Mouse (Mus musculus): Measurements from ENCODE around the gene Zfp362. TPM values are rescaled to one million over a fixed set of nuclear protein-coding genes. Genes with fewer than 3 reads are reported as not detected.
A peak's percentile ranks its signal among the peaks of the same experiment; 100 is the strongest.

Zfp362 gene
- polyA plus RNA-seq, 1 experiment from 2014 or later: 47.5 TPM

DNA sequence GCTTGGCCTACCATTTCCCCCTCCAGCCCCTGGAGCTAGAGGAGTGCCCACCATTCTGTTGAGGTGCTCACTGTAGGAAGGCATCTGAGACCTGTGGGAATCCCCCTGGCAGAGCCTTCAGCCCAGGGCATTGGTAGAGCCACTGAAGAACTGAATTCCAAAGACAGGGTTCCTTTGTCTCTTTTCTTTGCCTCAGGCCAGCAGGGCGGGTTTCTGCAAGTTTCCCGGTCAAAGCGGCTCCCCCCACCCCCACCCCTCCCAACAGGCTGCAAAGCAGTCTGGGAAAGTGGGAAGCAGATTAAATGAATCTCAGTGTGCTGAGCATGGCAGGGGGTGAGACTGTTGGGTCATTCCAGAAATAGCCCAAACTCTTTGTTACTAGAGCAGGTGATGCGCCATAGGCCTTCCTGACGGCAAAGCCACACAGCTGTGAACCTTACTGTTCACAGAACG lies 68.7 kb downstream of the Zfp362 start:
- 35% methylated on average over 6 of the region's 6 CpGs for WGBS
- Histone ChIP-seq H3K4me3 (ENCODE audit: low read length) (no peak overlapping the region), H3K36me3 (ENCODE audit: insufficient read depth, low read length) (0 out of 2 replicates have a peak, but pooled peaks cover 2% of the 10 kb centered on the region), H3K9ac (replicated peaks; ENCODE audit: low read length) (peak overlapping the region; percentile 48), H3K27ac (ENCODE audit: low read length) (peak overlapping the region; percentile 95), H3K4me1 (ENCODE audit: insufficient read depth, low read length) (peaks cover 78% of the 10 kb centered on the region), H3K9me3 (ENCODE audit: low read length) (no peaks in the 10 kb centered on the region), H3K27me3 (ENCODE audit: insufficient read depth, low read length) (no peaks in the 10 kb centered on the region), H3K4me2 (replicated peaks; ENCODE audit: low read depth, low read length) (peak overlapping the region; percentile 22)
- no peak for ATAC-seq (ENCODE audit: low FRiP score, low TSS enrichment)

DNA sequence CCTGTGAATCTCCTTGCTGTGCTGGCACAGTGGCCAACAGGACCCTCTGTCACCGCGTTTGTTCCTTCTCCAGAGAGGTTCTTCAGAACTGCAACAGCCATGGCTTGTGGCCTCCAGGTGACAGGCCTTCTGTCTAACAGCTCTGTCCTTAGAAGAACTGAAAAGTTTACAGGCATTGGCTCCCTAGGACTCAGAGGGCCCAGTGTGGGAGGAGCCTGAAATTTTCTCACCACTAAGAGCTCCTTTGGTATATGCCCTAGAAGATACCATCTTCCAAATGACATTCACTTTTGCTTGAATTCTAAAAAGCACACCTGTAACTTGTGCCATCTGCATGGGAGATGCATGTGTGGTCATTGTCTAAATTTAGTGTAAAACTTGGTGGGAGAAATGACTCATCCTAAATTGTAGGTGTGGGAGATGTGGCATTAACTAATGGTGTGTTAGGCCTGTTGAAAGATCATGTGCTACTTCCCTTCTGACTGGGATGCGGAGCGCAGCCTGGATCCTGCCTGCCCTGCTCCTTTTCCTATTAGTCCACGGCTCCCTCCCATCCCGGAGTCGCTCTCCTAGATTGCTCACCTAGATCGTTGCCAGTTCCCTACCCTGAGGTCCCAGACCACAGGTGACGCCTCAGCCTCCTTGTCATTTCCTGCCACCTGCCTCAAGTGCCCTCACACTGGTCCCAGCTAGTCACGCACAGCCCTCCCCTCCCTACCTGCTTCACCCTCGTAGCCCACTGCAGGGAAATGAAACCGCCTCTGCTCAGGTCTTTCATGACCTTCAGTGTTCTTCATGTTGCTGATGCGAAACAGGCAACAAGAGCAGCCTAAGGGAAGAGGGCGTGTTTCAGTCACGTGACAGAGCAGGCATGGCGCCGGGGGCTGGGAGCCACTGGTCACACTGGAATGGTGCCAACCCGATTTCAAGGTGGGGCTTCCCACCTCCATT lies 70.8 kb downstream of the Zfp362 start:
- peaks cover 11% of the 10 kb centered on the region; the same call in 1 of the 2 replicates for H3K36me3 ChIP-seq (ENCODE audit: insufficient read depth, low read length)
- peaks cover 82% of the 10 kb centered on the region for H3K4me1 ChIP-seq (ENCODE audit: insufficient read depth, low read length)
- H3K27me3 ChIP-seq (ENCODE audit: insufficient read depth, low read length): no peaks in the 10 kb centered on the region
- peak overlapping the region; percentile 81 for H3K27ac ChIP-seq (ENCODE audit: low read length)
- no peaks in the 10 kb centered on the region for H3K9me3 ChIP-seq (ENCODE audit: low read length)
- WGBS: 60% methylated on average over 18 of the region's 18 CpGs
- peak overlapping the region; percentile 36; the same call in 1 of the 2 replicates for H3K9ac ChIP-seq (replicated peaks; ENCODE audit: low read length)
- H3K4me3 ChIP-seq (ENCODE audit: low read length): no peak overlapping the region
- peak; percentile 40; the same call in 1 of the 2 replicates for ATAC-seq (ENCODE audit: low FRiP score, low TSS enrichment)
- 0 out of 2 replicates have a peak overlapping the region, but pooled peaks have one; percentile 11 for H3K4me2 ChIP-seq (replicated peaks; ENCODE audit: low read depth, low read length)

DNA sequence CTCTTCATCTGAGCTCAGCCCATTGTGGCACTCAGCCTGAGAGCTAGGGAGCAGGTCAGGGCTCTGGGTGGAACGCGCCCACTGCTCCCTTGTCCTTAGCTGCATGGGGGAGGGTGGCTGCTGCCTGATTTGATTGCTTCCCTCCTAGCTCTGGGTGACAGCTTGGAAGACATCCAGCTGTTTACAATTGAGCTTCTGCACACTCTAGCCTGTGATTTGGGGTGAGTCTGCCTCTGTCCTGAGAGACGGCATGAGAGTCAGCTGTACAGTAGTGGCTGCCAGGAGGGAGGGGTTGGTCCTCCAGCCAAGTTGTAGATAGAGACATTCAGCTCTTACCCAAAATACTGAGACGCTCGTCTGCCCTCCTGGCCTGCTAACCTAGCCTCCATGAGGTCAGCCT lies 71.6 kb downstream of the Zfp362 start:
- 22% methylated on average over 5 of the region's 5 CpGs for WGBS
- Histone ChIP-seq H3K9me3 (ENCODE audit: low read length) (no peaks in the 10 kb centered on the region), H3K4me1 (ENCODE audit: insufficient read depth, low read length) (peaks cover 89% of the 10 kb centered on the region), H3K27ac (ENCODE audit: low read length) (peak overlapping the region; percentile 81), H3K4me3 (ENCODE audit: low read length) (no peak overlapping the region), H3K9ac (replicated peaks; ENCODE audit: low read length) (peak overlapping the region; percentile 22), H3K36me3 (ENCODE audit: insufficient read depth, low read length) (peaks cover 11% of the 10 kb centered on the region; the same call in 1 of the 2 replicates), H3K4me2 (replicated peaks; ENCODE audit: low read depth, low read length) (peak overlapping the region; percentile 34), H3K27me3 (ENCODE audit: insufficient read depth, low read length) (no peaks in the 10 kb centered on the region)
- peak; percentile 92 for ATAC-seq (ENCODE audit: low FRiP score, low TSS enrichment)

DNA sequence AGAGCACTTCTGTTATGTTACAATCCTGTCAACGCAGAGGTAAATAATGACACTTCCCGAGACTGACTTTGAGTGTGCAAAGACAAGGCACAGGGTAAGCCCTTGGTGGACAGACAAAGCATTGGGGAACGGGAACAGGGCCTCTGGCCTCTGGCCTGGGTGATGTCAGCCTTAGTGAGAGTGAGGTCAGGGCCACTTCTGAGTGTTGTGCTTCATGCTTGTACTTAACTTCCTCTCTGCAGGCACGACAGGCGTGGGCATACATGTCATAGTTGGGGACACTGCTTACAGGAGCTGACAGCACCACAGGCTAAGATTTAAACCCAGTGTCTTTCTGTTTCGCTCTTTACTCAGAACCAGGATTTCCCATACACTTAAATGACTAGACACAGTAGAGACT lies 72.3 kb downstream of the Zfp362 start:
- no peaks in the 10 kb centered on the region for H3K9me3 ChIP-seq (ENCODE audit: low read length)
- peak overlapping the region; percentile 81 for H3K27ac ChIP-seq (ENCODE audit: low read length)
- peaks cover 11% of the 10 kb centered on the region; the same call in 1 of the 2 replicates for H3K36me3 ChIP-seq (ENCODE audit: insufficient read depth, low read length)
- no peak overlapping the region for H3K4me3 ChIP-seq (ENCODE audit: low read length)
- H3K9ac ChIP-seq (replicated peaks; ENCODE audit: low read length): peak overlapping the region; percentile 22
- 24% methylated on average over 6 of the region's 6 CpGs for WGBS
- no peaks in the 10 kb centered on the region for H3K27me3 ChIP-seq (ENCODE audit: insufficient read depth, low read length)
- ATAC-seq (ENCODE audit: low FRiP score, low TSS enrichment): no peak
- H3K4me1 ChIP-seq (ENCODE audit: insufficient read depth, low read length): peaks cover 96% of the 10 kb centered on the region
- peak overlapping the region; percentile 34 for H3K4me2 ChIP-seq (replicated peaks; ENCODE audit: low read depth, low read length)

DNA sequence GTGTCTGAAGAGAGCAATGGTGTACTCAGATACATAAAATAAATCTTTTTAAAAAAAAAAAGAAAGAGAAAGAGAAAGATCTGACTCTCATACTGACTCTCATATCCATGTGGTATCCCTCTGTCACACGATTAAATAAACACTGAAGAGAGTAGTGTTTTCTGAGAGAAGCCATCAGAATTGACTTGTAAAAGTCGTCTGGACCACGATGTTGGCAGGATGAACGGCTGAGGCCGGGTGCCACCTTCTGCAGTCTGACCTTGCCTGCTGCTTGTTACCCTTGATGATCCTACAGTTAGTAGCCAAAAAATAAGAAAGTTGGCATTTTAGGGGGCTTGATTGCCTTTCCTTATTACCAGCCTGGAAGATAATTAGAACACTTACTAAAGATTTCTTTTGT lies 73.1 kb downstream of the Zfp362 start:
- ATAC-seq (ENCODE audit: low FRiP score, low TSS enrichment): no peak
- H3K27me3 ChIP-seq (ENCODE audit: insufficient read depth, low read length): no peaks in the 10 kb centered on the region
- H3K9ac ChIP-seq (replicated peaks; ENCODE audit: low read length): 0 out of 2 replicates have a peak overlapping the region, but pooled peaks have one; percentile 28
- H3K4me1 ChIP-seq (ENCODE audit: insufficient read depth, low read length): peaks cover 91% of the 10 kb centered on the region
- no peaks in the 10 kb centered on the region for H3K9me3 ChIP-seq (ENCODE audit: low read length)
- H3K36me3 ChIP-seq (ENCODE audit: insufficient read depth, low read length): peaks cover 11% of the 10 kb centered on the region; the same call in 1 of the 2 replicates
- H3K4me2 ChIP-seq (replicated peaks; ENCODE audit: low read depth, low read length): no peak overlapping the region
- no peak overlapping the region for H3K4me3 ChIP-seq (ENCODE audit: low read length)
- no peak overlapping the region for H3K27ac ChIP-seq (ENCODE audit: low read length)
- WGBS: 30% methylated on average over 5 of the region's 5 CpGs

DNA sequence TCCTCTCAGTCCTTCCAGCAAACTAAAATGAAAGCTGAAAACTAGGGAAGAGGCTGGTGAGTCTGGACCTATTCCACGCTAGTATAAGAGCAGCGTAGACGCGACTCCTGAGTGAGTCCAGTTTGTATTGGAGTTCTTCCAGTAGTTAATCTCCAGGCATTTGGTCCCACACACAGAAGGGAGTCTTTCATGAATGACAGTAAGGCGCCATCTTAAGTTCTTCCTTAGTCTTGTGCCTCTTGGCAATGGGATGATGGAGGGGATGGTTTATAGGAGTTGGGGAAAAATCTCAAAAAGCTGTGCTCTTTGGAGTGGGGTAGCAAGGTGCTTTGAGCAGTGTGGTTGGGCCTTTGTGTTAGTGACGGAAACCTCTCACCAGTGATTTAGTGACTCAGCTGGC lies 75.6 kb downstream of the Zfp362 start:
- H3K9ac ChIP-seq (replicated peaks; ENCODE audit: low read length): peak overlapping the region; percentile 99
- H3K27me3 ChIP-seq (ENCODE audit: insufficient read depth, low read length): no peaks in the 10 kb centered on the region
- peak overlapping the region; percentile 94 for H3K4me2 ChIP-seq (replicated peaks; ENCODE audit: low read depth, low read length)
- H3K27ac ChIP-seq (ENCODE audit: low read length): peak overlapping the region; percentile 90; the same call in 1 of the 2 replicates
- peaks cover 11% of the 10 kb centered on the region; the same call in 1 of the 2 replicates for H3K36me3 ChIP-seq (ENCODE audit: insufficient read depth, low read length)
- 47% methylated on average over 6 of the region's 6 CpGs for WGBS
- peaks cover 71% of the 10 kb centered on the region for H3K4me1 ChIP-seq (ENCODE audit: insufficient read depth, low read length)
- H3K9me3 ChIP-seq (ENCODE audit: low read length): no peaks in the 10 kb centered on the region
- H3K4me3 ChIP-seq (ENCODE audit: low read length): peak overlapping the region; percentile 97
- no peak for ATAC-seq (ENCODE audit: low FRiP score, low TSS enrichment)

DNA sequence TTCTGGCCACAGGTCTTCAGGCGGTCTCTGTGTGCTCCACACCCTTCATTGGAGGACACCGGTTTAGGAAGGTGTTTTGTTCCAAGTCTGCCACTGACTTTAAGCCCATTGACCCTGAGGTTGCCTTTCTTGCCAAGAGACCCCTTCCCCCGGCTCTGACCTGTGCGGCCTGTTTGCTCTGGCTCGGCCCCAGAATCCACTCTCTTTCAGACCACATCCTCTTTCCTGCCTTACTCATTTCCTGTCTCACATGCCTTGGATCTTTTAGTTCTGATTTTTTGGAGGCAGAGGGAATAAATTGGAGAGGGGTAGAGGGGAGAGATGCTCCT lies 76.2 kb downstream of the Zfp362 start:
- peaks cover 11% of the 10 kb centered on the region; the same call in 1 of the 2 replicates for H3K36me3 ChIP-seq (ENCODE audit: insufficient read depth, low read length)
- ATAC-seq (ENCODE audit: low FRiP score, low TSS enrichment): no peak
- peak overlapping the region; percentile 90; the same call in 1 of the 2 replicates for H3K27ac ChIP-seq (ENCODE audit: low read length)
- H3K9me3 ChIP-seq (ENCODE audit: low read length): no peaks in the 10 kb centered on the region
- peak overlapping the region; percentile 97 for H3K4me3 ChIP-seq (ENCODE audit: low read length)
- WGBS: under 1% methylated on average over 5 of the region's 5 CpGs
- peaks cover 65% of the 10 kb centered on the region for H3K4me1 ChIP-seq (ENCODE audit: insufficient read depth, low read length)
- peak overlapping the region; percentile 99 for H3K9ac ChIP-seq (replicated peaks; ENCODE audit: low read length)
- no peaks in the 10 kb centered on the region for H3K27me3 ChIP-seq (ENCODE audit: insufficient read depth, low read length)
- H3K4me2 ChIP-seq (replicated peaks; ENCODE audit: low read depth, low read length): peak overlapping the region; percentile 94

DNA sequence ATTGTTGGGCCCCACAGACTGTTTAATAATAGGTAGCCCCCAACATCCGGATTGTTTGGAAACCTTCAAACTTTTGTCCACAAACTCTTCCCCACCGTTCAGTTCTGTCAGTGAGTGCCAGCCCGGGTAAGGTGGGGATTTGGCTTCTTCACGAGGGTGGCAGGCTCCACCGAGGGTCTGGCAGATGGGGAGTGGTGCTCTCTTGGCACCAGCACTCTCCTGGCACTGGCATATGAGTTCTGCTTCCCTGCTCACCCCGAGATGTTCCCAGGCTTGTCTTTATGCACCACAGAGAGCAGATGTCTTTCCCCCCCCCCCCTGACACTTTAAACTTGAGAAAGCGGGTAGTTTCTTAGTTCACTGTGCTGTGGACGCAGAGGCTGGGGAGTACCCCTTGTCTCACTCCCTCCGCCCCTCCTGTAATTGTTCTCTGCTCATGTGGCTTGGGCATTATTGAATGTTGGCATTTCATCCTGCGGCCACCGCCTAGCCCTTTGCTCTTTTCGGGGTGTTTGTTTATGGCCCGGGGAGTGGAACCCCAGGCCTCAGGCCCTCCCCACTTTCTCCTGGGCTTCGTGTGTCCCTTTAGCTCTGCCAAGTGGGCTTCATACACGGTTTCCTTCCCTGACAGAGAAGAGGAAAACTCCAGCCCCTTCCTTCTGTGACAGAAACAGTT lies 76.7 kb downstream of the Zfp362 start:
- H3K4me1 ChIP-seq (ENCODE audit: insufficient read depth, low read length): peaks cover 60% of the 10 kb centered on the region
- peaks cover 11% of the 10 kb centered on the region; the same call in 1 of the 2 replicates for H3K36me3 ChIP-seq (ENCODE audit: insufficient read depth, low read length)
- ATAC-seq (ENCODE audit: low FRiP score, low TSS enrichment): no peak

DNA sequence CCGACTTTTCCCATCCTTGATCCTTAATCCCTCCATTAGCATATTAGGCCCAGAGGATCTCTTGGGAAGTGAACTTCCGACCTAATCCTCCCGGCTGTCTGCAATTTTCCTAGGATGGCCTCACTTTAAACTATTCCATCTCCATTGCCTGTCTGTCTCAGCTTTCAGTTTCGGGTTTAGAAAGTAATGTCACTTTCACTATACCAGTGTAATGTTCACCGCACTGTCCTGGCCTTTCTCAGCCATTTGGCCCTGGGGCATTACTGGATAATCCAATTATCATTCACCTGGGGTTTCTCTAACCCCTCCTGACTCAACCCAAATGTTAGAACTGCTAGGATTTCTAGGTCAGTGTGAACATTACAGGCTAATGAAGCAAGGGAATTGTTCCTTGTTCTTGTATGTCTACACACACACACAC lies 77.4 kb downstream of the Zfp362 start:
- ATAC-seq (ENCODE audit: low FRiP score, low TSS enrichment): no peak
- WGBS: under 1% methylated on average over 5 of the region's 5 CpGs
- Histone ChIP-seq H3K4me2 (replicated peaks; ENCODE audit: low read depth, low read length) (peak overlapping the region; percentile 94), H3K9me3 (ENCODE audit: low read length) (no peaks in the 10 kb centered on the region), H3K4me1 (ENCODE audit: insufficient read depth, low read length) (peaks cover 53% of the 10 kb centered on the region), H3K27me3 (ENCODE audit: insufficient read depth, low read length) (no peaks in the 10 kb centered on the region), H3K9ac (replicated peaks; ENCODE audit: low read length) (peak overlapping the region; percentile 99), H3K36me3 (ENCODE audit: insufficient read depth, low read length) (peaks cover 11% of the 10 kb centered on the region; the same call in 1 of the 2 replicates), H3K27ac (ENCODE audit: low read length) (peak overlapping the region; percentile 90), H3K4me3 (ENCODE audit: low read length) (peak overlapping the region; percentile 97)

More for the DNA sequence above, 76.7 kb downstream of the Zfp362 start:
- peak overlapping the region; percentile 97 for H3K4me3 ChIP-seq (ENCODE audit: low read length)
- peak overlapping the region; percentile 99 for H3K9ac ChIP-seq (replicated peaks; ENCODE audit: low read length)
- no peaks in the 10 kb centered on the region for H3K27me3 ChIP-seq (ENCODE audit: insufficient read depth, low read length)
- H3K27ac ChIP-seq (ENCODE audit: low read length): peak overlapping the region; percentile 90; the same call in 1 of the 2 replicates
- H3K4me2 ChIP-seq (replicated peaks; ENCODE audit: low read depth, low read length): peak overlapping the region; percentile 94
- H3K9me3 ChIP-seq (ENCODE audit: low read length): no peaks in the 10 kb centered on the region
- WGBS: 6% methylated on average over 15 of the region's 15 CpGs
